Mouse (Mus musculus) testis, postnatal 10 days (tissue): ENCODE results near the gene Rtl1.

Experiments used
- DNase-seq: peaks from one replicate; pipeline ENCODE4 v3.0.0; 2021; ENCODE audit warnings: low spot score

The Rtl1 gene

GRCm38 (mm10) chr12:109600230-109600629 lies at the start of gene Rtl1:
TSS of gene Rtl1 (minus strand) at chr12:109600330.
- DNase-seq: no peak

GRCm38 (mm10) chr12:109640560-109641167 lies 40.5 kb upstream of the Rtl1 start:
- no peak for DNase-seq

GRCm38 (mm10) chr12:109632035-109632434 lies 31.9 kb upstream of the Rtl1 start:
- no peak for DNase-seq

GRCm38 (mm10) chr12:109628887-109629286 lies 28.8 kb upstream of the Rtl1 start:
- no peak for DNase-seq

GRCm38 (mm10) chr12:109626910-109627309 lies 26.8 kb upstream of the Rtl1 start:
- no peak for DNase-seq

- no peak for DNase-seq
Measured at GRCm38 (mm10) chr12:109620196-109620595, 20.1 kb upstream of the Rtl1 start.

- DNase-seq: no peak
Measured at GRCm38 (mm10) chr12:109617993-109618392, 17.9 kb upstream of the Rtl1 start.

- no peak for DNase-seq
Measured at GRCm38 (mm10) chr12:109617126-109617525, 17.0 kb upstream of the Rtl1 start.

GRCm38 (mm10) chr12:109615371-109615770 lies 15.2 kb upstream of the Rtl1 start:
- DNase-seq: no peak

GRCm38 (mm10) chr12:109614416-109614815 lies 14.3 kb upstream of the Rtl1 start:
- no peak for DNase-seq

- DNase-seq: no peak
Measured at GRCm38 (mm10) chr12:109612392-109613385, 12.6 kb upstream of the Rtl1 start.

- peak; percentile 46 for DNase-seq
Measured at GRCm38 (mm10) chr12:109608576-109609440, 8.7 kb upstream of the Rtl1 start.

GRCm38 (mm10) chr12:109607953-109608352 lies 7.8 kb upstream of the Rtl1 start:
- peak; percentile 30 for DNase-seq

- DNase-seq: peak; percentile 34
Measured at GRCm38 (mm10) chr12:109607191-109607590, 7.1 kb upstream of the Rtl1 start.

- peak; percentile 24 for DNase-seq
Measured at GRCm38 (mm10) chr12:109604982-109605721, 5.0 kb upstream of the Rtl1 start.

- no peak for DNase-seq
Measured at GRCm38 (mm10) chr12:109598551-109599250, 1.4 kb downstream of the Rtl1 start.

GRCm38 (mm10) chr12:109596726-109597125 lies 3.4 kb downstream of the Rtl1 start:
- no peak for DNase-seq

- no peak for DNase-seq
Measured at GRCm38 (mm10) chr12:109596232-109596631, 3.9 kb downstream of the Rtl1 start.

GRCm38 (mm10) chr12:109595753-109596152 lies 4.4 kb downstream of the Rtl1 start:
- DNase-seq: no peak

- no peak for DNase-seq
Measured at GRCm38 (mm10) chr12:109594961-109595360, 5.2 kb downstream of the Rtl1 start.

GRCm38 (mm10) chr12:109582185-109582584 lies 17.9 kb downstream of the Rtl1 start:
- no peak for DNase-seq
